Mouse (Mus musculus) kidney, postnatal 0 days (tissue): Measurements from ENCODE around the gene Cyp2c23. TPM values are rescaled to one million over a fixed set of nuclear protein-coding genes. Genes with fewer than 3 reads are reported as not detected.

Experiments
- ATAC-seq: fragments of 200-750 bp; cut with Nextera tagmentation; replicated peaks from 2 replicates; pipeline ENCODE4 v1.8.0; 2017; ENCODE audit warnings: low read depth, moderate number of reproducible peaks, moderate TSS enrichment, moderate library complexity; ENCODE audit not compliant: low FRiP score
- DNase-seq: peaks from one replicate; pipeline ENCODE4 v3.0.0-alpha.2; 2016; ENCODE audit warnings: low spot score
- H3K27ac ChIP-seq: fragments of 300-500 bp; sonication (generic); 2 replicates; pipeline ENCODE4 v1.5.1; 2014; ENCODE audit warnings: mild to moderate bottlenecking
- H3K27me3 ChIP-seq: fragments of 300-500 bp; sonication (generic); 2 replicates; pipeline ENCODE4 v1.6.1; 2014; ENCODE audit warnings: low read length, mixed read lengths; ENCODE audit not compliant: insufficient read depth
- H3K36me3 ChIP-seq: fragments of 300-500 bp; sonication (generic); 2 replicates; pipeline ENCODE4 v1.6.1; 2014; ENCODE audit warnings: low read length, mixed read lengths; ENCODE audit not compliant: insufficient read depth
- H3K4me1 ChIP-seq: fragments of 300-500 bp; sonication (generic); replicated peaks from 2 replicates; pipeline ENCODE4 v1.6.1; 2014; ENCODE audit warnings: antibody characterized with exemption, low read length, mixed read lengths; ENCODE audit not compliant: insufficient read depth
- H3K4me2 ChIP-seq: fragments of 300-500 bp; sonication (generic); 2 replicates; pipeline ENCODE4 v1.6.1; 2014; ENCODE audit warnings: mild to moderate bottlenecking, low read length, moderate library complexity, mixed read lengths
- H3K4me3 ChIP-seq: fragments of 300-500 bp; sonication (generic); replicated peaks from 2 replicates; pipeline ENCODE4 v1.5.1; 2014; ENCODE audit warnings: low read depth, low read length
- H3K9ac ChIP-seq: fragments of 300-500 bp; sonication (generic); 2 replicates; pipeline ENCODE4 v1.6.1; 2014; ENCODE audit warnings: low read depth, low read length
- H3K9me3 ChIP-seq: fragments of 300-500 bp; sonication (generic); replicated peaks from 2 replicates; pipeline ENCODE4 v1.6.1; 2016; ENCODE audit warnings: low read length, inconsistent platforms, mixed read lengths
- CTCF ChIP-seq: IDR thresholded peaks from 2 replicates; pipeline ENCODE4 v1.5.1; 2016; ENCODE audit warnings: antibody characterized with exemption, low read depth, mild to moderate bottlenecking, moderate library complexity
- WGBS: fragments of 180-500 bp; shearing (Covaris S2); extraction: QIAGEN DNeasy Blood & Tissue Kit; methylation state at CpG from one replicate; pipeline ENCODE4 v1.1.7; 2014; 5-methylcytosine and 5-hydroxymethylcytosine counted together
- polyA plus RNA-seq: library from polyadenylated mRNA; unstranded; fragments of >200 nt; fragmentation: Nextera tagmentation; extraction: Ambion mirVana; gene quantifications from 2 replicates; pipeline ENCODE4 v1.2.1, GENCODE M21; 2015

The Cyp2c23 gene
- polyA plus RNA-seq, 1 experiment from 2014 or later: 1.7 TPM

DNA sequence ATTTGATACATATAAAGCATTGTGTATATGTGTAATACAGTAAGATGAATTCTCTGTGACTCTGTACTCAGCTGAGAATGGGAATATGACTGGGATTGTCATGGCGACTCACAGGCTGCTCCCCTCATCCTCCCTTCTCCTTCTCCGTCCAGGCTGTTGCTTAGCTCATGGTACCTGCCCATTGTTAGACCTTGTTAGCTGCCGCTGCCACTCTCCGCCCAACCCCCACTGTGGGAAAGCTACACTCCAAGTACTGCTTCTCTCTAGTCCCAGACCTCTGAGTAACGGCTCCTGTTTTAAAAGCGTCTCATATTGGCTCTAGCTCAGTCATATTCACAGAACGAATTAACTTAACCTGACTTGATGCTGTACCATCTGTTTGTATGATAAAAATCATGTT, 9.3 kb downstream of the Cyp2c23 start:
- Histone ChIP-seq H3K9me3 (no peaks in the 10 kb centered on the region), H3K36me3 (no peaks in the 10 kb centered on the region)

DNA sequence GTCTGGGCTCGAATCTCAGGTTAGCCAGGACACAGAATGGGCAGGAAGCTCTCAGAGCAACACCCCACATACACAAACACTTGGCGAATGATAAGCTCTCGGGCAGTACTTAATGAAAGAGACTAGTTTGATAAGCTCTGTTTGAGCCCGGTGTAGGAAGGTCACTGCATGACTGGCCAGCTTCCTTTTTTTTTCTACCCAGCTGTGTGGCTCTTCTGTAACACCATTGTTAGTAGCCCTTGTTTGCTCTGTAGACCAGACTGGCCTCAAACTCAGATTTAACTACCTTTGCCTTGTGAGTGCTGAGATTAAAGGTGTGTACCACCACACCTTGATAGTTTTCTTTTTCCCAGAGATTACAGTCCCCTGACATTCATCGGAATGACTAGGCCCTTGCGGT, 15.1 kb downstream of the Cyp2c23 start:
- DNase-seq: no peak

More for the DNA sequence above, 9.3 kb downstream of the Cyp2c23 start:
- no peak for DNase-seq
- no peak for TF ChIP-seq CTCF
- Histone ChIP-seq H3K4me1 (no peaks in the 10 kb centered on the region), H3K9ac (no peak overlapping the region), H3K4me3 (no peak overlapping the region), H3K27ac (no peak overlapping the region), H3K4me2 (no peak overlapping the region), H3K27me3 (no peaks in the 10 kb centered on the region)
- ATAC-seq: no peak
- 54% methylated on average over 7 of the region's 7 CpGs for WGBS

DNA sequence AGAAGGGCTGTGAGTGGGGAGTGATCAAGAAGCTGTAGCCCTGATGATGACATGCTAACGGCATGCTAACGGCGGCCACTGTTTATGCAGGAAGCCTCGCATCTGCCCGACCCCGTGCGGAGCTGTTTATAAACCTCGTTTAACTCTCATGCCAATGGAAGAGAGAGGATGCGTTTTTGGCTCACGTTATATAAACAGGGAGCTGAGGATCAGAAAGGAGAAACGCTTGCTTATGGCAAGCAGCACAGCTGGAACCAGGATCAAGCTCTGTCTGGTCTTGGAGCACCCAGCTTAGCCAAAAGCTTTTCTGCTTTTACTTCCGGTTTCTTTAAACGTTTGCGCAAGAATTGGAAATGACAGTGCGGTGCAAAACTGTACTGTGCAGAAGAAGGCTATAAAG, 20.2 kb downstream of the Cyp2c23 start:
- WGBS: 73% methylated on average over 15 of the region's 15 CpGs
- no peak for TF ChIP-seq CTCF
- Histone ChIP-seq H3K9ac (no peak overlapping the region), H3K4me1 (no peaks in the 10 kb centered on the region), H3K9me3 (no peaks in the 10 kb centered on the region), H3K4me3 (no peak overlapping the region), H3K27me3 (no peaks in the 10 kb centered on the region), H3K36me3 (no peaks in the 10 kb centered on the region), H3K27ac (no peak overlapping the region), H3K4me2 (no peak overlapping the region)
- ATAC-seq: no peak
- DNase-seq: no peak

More for the DNA sequence above, 15.1 kb downstream of the Cyp2c23 start:
- Histone ChIP-seq H3K9me3 (no peaks in the 10 kb centered on the region), H3K36me3 (no peaks in the 10 kb centered on the region), H3K27ac (no peak overlapping the region), H3K4me1 (no peaks in the 10 kb centered on the region), H3K27me3 (no peaks in the 10 kb centered on the region), H3K4me2 (no peak overlapping the region), H3K4me3 (no peak overlapping the region), H3K9ac (no peak overlapping the region)
- TF ChIP-seq CTCF: no peak
- ATAC-seq: no peak
- 71% methylated on average over 6 of the region's 6 CpGs for WGBS

DNA sequence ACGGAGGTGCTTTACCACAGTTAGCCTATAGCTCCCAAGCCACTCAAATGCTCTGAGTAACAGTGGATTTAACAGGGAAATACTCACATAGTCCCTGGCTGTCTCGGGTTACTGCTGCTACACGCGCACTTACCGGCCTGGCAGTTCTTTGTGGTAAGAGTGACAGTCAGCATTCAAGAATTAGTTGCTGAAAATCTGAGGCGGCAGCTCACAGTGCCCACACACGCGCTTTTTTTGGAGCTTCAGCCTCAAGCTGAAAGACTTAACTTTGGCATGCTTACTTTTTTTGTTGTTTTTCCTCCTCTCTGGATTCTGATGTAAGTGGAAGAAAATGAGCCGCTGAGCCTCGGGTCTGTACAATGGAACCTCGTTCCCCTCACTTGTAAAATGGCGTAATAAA, 21.8 kb downstream of the Cyp2c23 start:
- no peaks in the 10 kb centered on the region for H3K36me3 ChIP-seq
- H3K4me1 ChIP-seq: no peaks in the 10 kb centered on the region
- 55% methylated on average over 12 of the region's 12 CpGs for WGBS
- no peaks in the 10 kb centered on the region for H3K27me3 ChIP-seq
- H3K4me2 ChIP-seq: no peak overlapping the region
- H3K9ac ChIP-seq: no peak overlapping the region
- H3K4me3 ChIP-seq: no peak overlapping the region
- no peak overlapping the region for H3K27ac ChIP-seq
- DNase-seq: no peak
- H3K9me3 ChIP-seq: no peaks in the 10 kb centered on the region
- no peak for TF ChIP-seq CTCF
- no peak for ATAC-seq

DNA sequence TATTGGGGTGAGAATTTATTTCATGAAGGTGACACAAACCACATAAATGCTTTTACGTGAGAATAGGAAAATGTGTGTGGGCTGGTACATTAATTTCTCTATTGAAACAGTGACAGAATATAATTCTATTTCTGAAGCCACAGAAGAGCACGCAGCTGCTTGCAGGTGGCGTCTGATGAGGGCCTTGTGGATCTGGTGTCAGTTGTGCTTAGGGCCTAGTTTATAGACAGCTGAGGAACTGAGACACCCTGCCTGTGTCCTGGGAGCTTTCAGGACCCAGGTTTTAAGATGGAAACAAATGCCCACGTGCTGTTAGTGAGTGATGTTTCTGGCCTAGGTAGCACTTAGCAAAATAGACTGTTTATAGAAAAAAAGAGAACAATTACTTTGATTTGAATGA, 24.0 kb downstream of the Cyp2c23 start:
- 66% methylated on average over 4 of the region's 4 CpGs for WGBS

DNA sequence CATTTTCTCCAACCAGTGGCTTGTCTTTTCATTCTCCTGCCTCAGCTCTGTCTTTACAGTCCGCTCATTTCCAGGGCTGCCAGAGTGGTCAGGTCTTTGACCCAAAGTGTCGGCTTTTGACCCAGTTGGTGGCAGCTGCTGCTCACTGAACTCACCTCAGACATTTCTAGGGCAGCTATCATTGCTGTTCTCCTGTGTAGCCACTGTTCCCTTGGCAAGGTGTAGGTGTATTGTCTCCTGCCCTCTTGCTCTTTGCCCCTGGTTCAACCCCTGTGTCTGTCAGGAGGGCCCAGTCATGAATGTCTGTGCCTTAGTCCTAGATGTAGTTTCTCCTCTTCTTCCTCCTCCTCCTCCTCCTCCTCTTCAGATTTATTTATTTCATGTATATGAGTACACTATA, 24.7 kb downstream of the Cyp2c23 start:
- no peak for TF ChIP-seq CTCF
- H3K4me1 ChIP-seq: no peaks in the 10 kb centered on the region
- no peaks in the 10 kb centered on the region for H3K36me3 ChIP-seq
- no peak overlapping the region for H3K27ac ChIP-seq
- no peak overlapping the region for H3K4me3 ChIP-seq
- H3K4me2 ChIP-seq: no peak overlapping the region
- DNase-seq: no peak
- no peaks in the 10 kb centered on the region for H3K9me3 ChIP-seq
- no peaks in the 10 kb centered on the region for H3K27me3 ChIP-seq
- H3K9ac ChIP-seq: no peak overlapping the region
- WGBS: 94% methylated on average over 2 of the region's 2 CpGs
- ATAC-seq: no peak

More for the DNA sequence above, 24.0 kb downstream of the Cyp2c23 start:
- Histone ChIP-seq H3K4me2 (no peak overlapping the region), H3K36me3 (no peaks in the 10 kb centered on the region), H3K9ac (no peak overlapping the region), H3K4me1 (no peaks in the 10 kb centered on the region), H3K27ac (no peak overlapping the region), H3K27me3 (no peaks in the 10 kb centered on the region), H3K4me3 (no peak overlapping the region), H3K9me3 (no peaks in the 10 kb centered on the region)
- ATAC-seq (no peak), DNase-seq (no peak)
- no peak for TF ChIP-seq CTCF

DNA sequence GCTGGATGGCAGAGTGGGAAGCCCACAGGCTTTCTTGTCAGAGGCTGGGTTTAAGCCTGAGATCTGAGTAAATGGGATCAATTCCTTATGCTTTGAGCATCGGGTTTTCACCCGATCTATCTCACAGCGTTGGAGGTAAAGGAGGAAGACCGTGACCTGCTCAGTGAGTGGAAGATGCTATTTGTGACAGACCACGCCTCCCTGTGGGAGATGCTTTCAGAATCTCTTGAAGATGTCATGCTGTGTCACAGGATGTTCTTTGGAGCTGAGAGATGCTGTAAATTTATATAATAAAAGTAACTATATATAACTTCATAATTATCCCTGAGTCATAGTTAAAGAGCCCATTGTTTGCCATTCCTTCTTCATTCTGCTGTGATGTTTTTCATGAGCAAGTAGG, 28.3 kb downstream of the Cyp2c23 start:
- H3K4me1 ChIP-seq: no peaks in the 10 kb centered on the region
- TF ChIP-seq CTCF: no peak
- H3K36me3 ChIP-seq: no peaks in the 10 kb centered on the region
- H3K9ac ChIP-seq: no peak overlapping the region
- H3K4me3 ChIP-seq: no peak overlapping the region
- DNase-seq (no peak), ATAC-seq (no peak)
- H3K27ac ChIP-seq: no peak overlapping the region
- no peak overlapping the region for H3K4me2 ChIP-seq
- H3K9me3 ChIP-seq: no peaks in the 10 kb centered on the region
- H3K27me3 ChIP-seq: no peaks in the 10 kb centered on the region
- 84% methylated on average over 5 of the region's 5 CpGs for WGBS
